Mouse (Mus musculus): ENCODE data around the gene Tmigd3.

GRCm38 (mm10) chr3:105908976-105909375, 38.3 kb downstream of the Tmigd3 start:
- TF ChIP-seq CTCF (IDR thresholded peaks at IDR 0.05; ENCODE audit: low read depth) (no peak), EP300 (IDR thresholded peaks at IDR 0.05; ENCODE audit: low read depth) (no peak)

Data from liver, embryonic 14.5 days (tissue).